Mouse (Mus musculus) 3T3-L1 (cell line): ENCODE measurements around the gene Urb2.

ENCODE experiments used
- DNase-seq: peaks from one replicate; pipeline ENCODE4 v3.0.0-alpha.2; 2015; ENCODE audit warnings: low read depth, low spot score

Gene Urb2

DNA sequence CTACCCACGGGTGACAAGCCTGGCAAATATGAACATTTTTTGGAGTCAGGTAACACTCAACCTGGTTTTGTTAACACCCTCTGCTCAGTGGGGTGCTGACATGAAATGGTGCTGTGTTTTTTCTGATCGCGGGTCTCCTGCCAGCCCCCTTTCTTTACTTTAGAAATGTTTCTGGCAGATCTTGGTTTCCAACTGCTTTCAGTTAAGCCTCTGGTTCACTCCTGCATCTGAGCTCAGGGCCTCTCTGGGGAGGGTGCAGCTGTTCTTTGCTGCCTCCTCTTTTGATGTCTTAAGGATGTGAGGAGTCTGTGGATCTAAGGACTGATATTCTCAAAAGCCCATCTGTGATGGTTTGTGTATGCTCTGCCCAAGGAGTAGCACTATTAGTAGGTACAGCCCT lies 55.1 kb downstream of the Urb2 start:
- DNase-seq, result no peak

DNA sequence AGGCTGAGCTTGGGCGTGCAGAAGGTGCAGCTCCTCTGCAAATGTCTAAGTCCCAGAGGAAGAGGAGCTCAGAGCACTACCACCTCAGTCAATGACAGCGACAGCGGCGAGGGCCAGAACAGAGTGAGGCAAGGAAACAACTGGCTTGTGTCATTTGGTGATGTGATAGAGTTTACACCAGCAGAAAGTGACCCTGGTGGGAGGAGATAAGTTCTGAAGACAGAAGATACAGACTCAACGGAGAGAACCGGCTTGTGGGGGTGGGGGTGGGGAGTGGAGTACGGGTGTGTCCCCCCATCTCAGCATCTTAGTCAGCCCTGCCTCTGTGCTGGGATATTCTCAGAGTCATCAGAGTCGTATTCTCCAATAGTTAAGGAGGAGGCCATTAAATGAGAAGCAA lies 56.1 kb downstream of the Urb2 start:
- DNase-seq, result no peak

GRCm38 (mm10) chr8:124077998-124078397 lies 56.7 kb downstream of the Urb2 start:
- peak; percentile 47 for DNase-seq

DNA sequence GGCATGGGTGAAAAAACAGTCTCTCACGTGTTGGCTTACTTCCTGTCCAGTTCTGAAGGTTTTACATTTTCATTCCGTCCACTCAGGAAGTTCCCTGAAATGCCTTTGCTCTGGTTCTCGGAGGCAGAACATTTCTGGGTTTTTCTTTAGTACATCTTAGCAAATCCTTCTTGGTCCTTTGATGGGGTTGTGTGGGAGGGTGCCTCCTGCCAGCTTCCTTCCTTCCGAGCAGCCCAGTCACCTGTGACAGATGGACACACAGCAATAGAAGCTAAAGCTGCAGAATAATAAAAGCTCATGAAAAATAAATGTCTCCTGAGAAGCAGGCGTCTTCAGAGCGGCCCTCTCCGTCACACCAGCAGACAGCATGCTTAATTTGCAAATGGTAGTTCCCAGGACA lies 57.7 kb downstream of the Urb2 start:
- no peak for DNase-seq

- peak; percentile 20 for DNase-seq
These were observed 59.4 kb downstream of the Urb2 start for GRCm38 (mm10) chr8:124080467-124081326.

DNA sequence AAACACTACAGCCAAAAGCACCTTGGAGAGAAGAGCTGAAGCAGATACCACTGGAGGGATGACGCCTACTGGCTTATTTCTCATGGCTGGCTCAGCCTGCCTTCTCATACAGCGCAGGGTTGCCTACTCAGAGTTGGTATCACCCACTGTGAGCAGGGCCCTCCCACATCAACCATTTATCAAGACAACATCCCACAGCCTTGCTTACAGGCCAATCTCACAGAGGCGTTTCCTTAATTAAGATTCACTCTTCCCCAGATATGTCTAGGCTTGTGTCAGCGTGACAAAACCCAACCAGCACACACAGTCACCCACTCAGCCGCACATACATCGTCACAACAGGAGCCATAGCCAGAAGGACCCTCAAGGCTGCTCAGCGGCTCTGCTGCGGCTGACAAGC lies 61.3 kb downstream of the Urb2 start:
- DNase-seq, result no peak

- DNase-seq, result no peak
These were observed 62.3 kb downstream of the Urb2 start for GRCm38 (mm10) chr8:124083611-124084010.

- DNase-seq, result no peak
These were observed 64.4 kb downstream of the Urb2 start for GRCm38 (mm10) chr8:124085668-124086067.

- no peak for DNase-seq
These were observed 66.8 kb downstream of the Urb2 start for GRCm38 (mm10) chr8:124088092-124088613.

DNA sequence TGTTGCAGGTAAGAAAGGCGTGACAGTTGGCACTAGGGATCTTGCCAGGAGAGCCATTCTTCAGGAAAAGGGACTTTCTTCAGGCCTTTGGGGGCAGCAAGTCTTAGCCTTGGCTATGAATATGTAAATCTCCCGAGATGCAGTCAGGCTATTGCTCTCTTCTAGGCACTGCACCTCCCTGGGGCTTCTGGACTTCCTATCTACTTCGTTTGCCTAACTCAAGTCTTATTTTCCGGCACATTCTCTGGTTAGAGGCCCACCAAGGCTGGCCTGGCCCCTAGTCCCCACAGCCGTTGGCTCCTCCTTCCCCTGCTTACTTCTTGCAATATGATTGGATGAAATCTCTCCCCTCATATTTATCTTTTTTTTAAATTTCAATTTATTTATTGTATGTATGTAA lies 67.7 kb downstream of the Urb2 start:
- no peak for DNase-seq

- DNase-seq, result no peak
These were observed 69.2 kb downstream of the Urb2 start for GRCm38 (mm10) chr8:124090473-124090872.
